Mouse (Mus musculus): ENCODE measurements around the gene Basp1. TPM values are rescaled to one million over a fixed set of nuclear protein-coding genes. Genes with fewer than 3 reads are reported as not detected.

Basp1 gene
- total and polyA plus RNA-seq, 3 experiments: 0.04 to 2.5 (median 1.6) TPM

GRCm38 (mm10) chr15:25428551-25428950 is 15.0 kb upstream of the Basp1 start:
- H3K9me3 ChIP-seq (replicated peaks; ENCODE audit: low read length): no peaks in the 10 kb centered on the region
- H3K4me2 ChIP-seq (ENCODE audit: insufficient read depth, low read depth, poor library complexity, severe bottlenecking): no peak overlapping the region
- no peak for TF ChIP-seq ZKSCAN1 (IDR thresholded peaks at IDR 0.05; ENCODE audit: borderline replicate concordance, low read depth, low read length)
- TF ChIP-seq BHLHE40 (IDR thresholded peaks at IDR 0.05; ENCODE audit: low read depth, low read length): no peak
- TF ChIP-seq MAFK (IDR thresholded peaks at IDR 0.05; ENCODE audit: insufficient replicate concordance, low read length): no peak
- TF ChIP-seq E2F4 (IDR thresholded peaks at IDR 0.05; ENCODE audit: insufficient replicate concordance, low read depth, low read length): no peak
- no peak for TF ChIP-seq TCF12 (IDR thresholded peaks at IDR 0.05; ENCODE audit: low read depth, low read length)
- peak; percentile 50 for TF ChIP-seq SMC3 (IDR thresholded peaks at IDR 0.05; ENCODE audit: low read depth, low read length)
- no peak for TF ChIP-seq POLR2AphosphoS2 (IDR thresholded peaks at IDR 0.05; ENCODE audit: low read depth, low read length)
- no peak for TF ChIP-seq CHD2 (IDR thresholded peaks at IDR 0.05; ENCODE audit: low read length)
- no peak for TF ChIP-seq JUN (IDR thresholded peaks at IDR 0.05; ENCODE audit: insufficient read depth, low read depth, low read length)
- peak; percentile 70 for TF ChIP-seq RAD21 (IDR thresholded peaks at IDR 0.05; ENCODE audit: low read depth, low read length)
- no peak for TF ChIP-seq PAX5 (IDR thresholded peaks at IDR 0.05; ENCODE audit: low read length)
- no peak for TF ChIP-seq NRF1 (IDR thresholded peaks at IDR 0.05; ENCODE audit: low read depth, low read length)
- TF ChIP-seq CTCF (conservative IDR thresholded peaks at IDR 0.05 in 1 of 2, IDR thresholded peaks at IDR 0.05 in 1 of 2; ENCODE audit: low read depth in 2 of 2, low read length in 2 of 2): peak; percentile 45 to 64; a peak in 3 of 4 replicates
- dilution Hi-C loops (cut with MboI; ENCODE audit: extremely low pct_ligation_motif_present, extremely low pct_unique_long_range_greater_than_20kb, low sequenced_read_pairs) (no loop called here), in situ Hi-C loops (cut with MboI; ENCODE audit: low pct_ligation_motif_present, low pct_unique_long_range_greater_than_20kb, low sequenced_read_pairs) (loop anchor here (25.0 kb wide), 1 partner anchor 184 kb away; the partner anchor contains the start of gene Myo10)
- no peaks in the 10 kb centered on the region for H3K79me2 ChIP-seq (replicated peaks; ENCODE audit: control insufficient read depth, extremely low read depth, insufficient read depth, poor library complexity, severe bottlenecking)
- no peaks in the 10 kb centered on the region for H3K36me3 ChIP-seq (replicated peaks in 1 of 2; ENCODE audit: control insufficient read depth in 1 of 2, insufficient read depth in 1 of 2, low read length in 1 of 2)
- peak; percentile 49 for DNase-seq (ENCODE audit: extremely low read depth)
- H3K27me3 ChIP-seq (replicated peaks): no peaks in the 10 kb centered on the region
- peaks cover 0 to 30% of the 10 kb centered on the region in 2 experiments; a peak in 2 of 4 replicates for H3K4me1 ChIP-seq (ENCODE audit: control insufficient read depth in 1 of 2, insufficient read depth in 2 of 2)
- H3K27ac ChIP-seq (ENCODE audit: insufficient read depth, low read depth): no peak overlapping the region
- H3K4me3 ChIP-seq (replicated peaks in 1 of 3; ENCODE audit: low read depth in 2 of 3, low read length in 2 of 3, poor library complexity in 1 of 3): no peak overlapping the region
- H3K9ac ChIP-seq (ENCODE audit: insufficient read depth, low read depth): no peak overlapping the region

- Histone ChIP-seq H3K27me3 (replicated peaks) (no peaks in the 10 kb centered on the region), H3K36me3 (replicated peaks in 1 of 2; ENCODE audit: control insufficient read depth in 1 of 2, insufficient read depth in 1 of 2, low read length in 1 of 2) (no peaks in the 10 kb centered on the region), H3K4me2 (ENCODE audit: insufficient read depth, low read depth, poor library complexity, severe bottlenecking) (no peak overlapping the region), H3K4me3 (replicated peaks in 1 of 3; ENCODE audit: low read depth in 2 of 3, low read length in 2 of 3, poor library complexity in 1 of 3) (no peak overlapping the region), H3K79me2 (replicated peaks; ENCODE audit: control insufficient read depth, extremely low read depth, insufficient read depth, poor library complexity, severe bottlenecking) (no peaks in the 10 kb centered on the region), H3K9ac (ENCODE audit: insufficient read depth, low read depth) (no peak overlapping the region), H3K4me1 (ENCODE audit: control insufficient read depth in 1 of 2, insufficient read depth in 2 of 2) (no peaks in the 10 kb centered on the region), H3K27ac (ENCODE audit: insufficient read depth, low read depth) (no peak overlapping the region), H3K9me3 (replicated peaks; ENCODE audit: low read length) (no peaks in the 10 kb centered on the region)
- dilution Hi-C loops (cut with MboI; ENCODE audit: extremely low pct_ligation_motif_present, extremely low pct_unique_long_range_greater_than_20kb, low sequenced_read_pairs) (no loop called here), in situ Hi-C loops (cut with MboI; ENCODE audit: low pct_ligation_motif_present, low pct_unique_long_range_greater_than_20kb, low sequenced_read_pairs) (loop anchor here (25.0 kb wide), 1 partner anchor 833 kb away; no protein-coding TSS in a partner anchor)
- DNase-seq (ENCODE audit: extremely low read depth): no peak
- TF ChIP-seq TCF12 (IDR thresholded peaks at IDR 0.05; ENCODE audit: low read depth, low read length) (no peak), ELF1 (IDR thresholded peaks at IDR 0.05; ENCODE audit: low read depth, low read length) (no peak), ZKSCAN1 (IDR thresholded peaks at IDR 0.05; ENCODE audit: borderline replicate concordance, low read depth, low read length) (no peak)
Measured at GRCm38 (mm10) chr15:25420266-25420665, 6.7 kb upstream of the Basp1 start.

Data from CH12.LX (cell line).